Mouse (Mus musculus) forebrain, embryonic 14.5 days (tissue): ENCODE results near the gene Dbp. TPM values are rescaled to one million over a fixed set of nuclear protein-coding genes. Genes with fewer than 3 reads are reported as not detected.
A peak's percentile ranks its signal among the peaks of the same experiment; 100 is the strongest.

Source experiments
- ATAC-seq: fragments of 200-750 bp; cut with Nextera tagmentation; 2 replicates; pipeline ENCODE4 v1.8.0; 2017; ENCODE audit warnings: mild to moderate bottlenecking, moderate library complexity
- DNase-seq: peaks from one replicate; pipeline ENCODE4 v3.0.0-alpha.2; 2015; ENCODE audit warnings: low spot score
- H3K27ac ChIP-seq: fragments of 300-500 bp; sonication (generic); 2 replicates; pipeline ENCODE4 v1.5.1; 2014; ENCODE audit warnings: low read depth, mild to moderate bottlenecking, control low read depth, low read length, moderate library complexity
- H3K27me3 ChIP-seq: fragments of 300-500 bp; sonication (generic); replicated peaks from 2 replicates; pipeline ENCODE4 v1.6.1; 2014; ENCODE audit warnings: low read length, control low read depth, mixed read lengths; ENCODE audit not compliant: control insufficient read depth, insufficient read depth
- H3K36me3 ChIP-seq: fragments of 300-500 bp; sonication (generic); 2 replicates; pipeline ENCODE4 v1.6.1; 2014; ENCODE audit warnings: low read length, control low read depth; ENCODE audit not compliant: control insufficient read depth, insufficient read depth
- H3K4me1 ChIP-seq: fragments of 300-500 bp; sonication (generic); 2 replicates; pipeline ENCODE4 v1.6.1; 2014; ENCODE audit warnings: antibody characterized with exemption, low read length, control low read depth; ENCODE audit not compliant: control insufficient read depth, insufficient read depth
- H3K4me2 ChIP-seq: fragments of 300-500 bp; sonication (generic); 2 replicates; pipeline ENCODE4 v1.6.1; 2014; ENCODE audit warnings: mild to moderate bottlenecking, control low read depth, low read length
- H3K4me3 ChIP-seq: fragments of 300-500 bp; sonication (generic); 2 replicates; pipeline ENCODE4 v1.5.1; 2014; ENCODE audit warnings: low read depth, low read length, control low read depth
- H3K9ac ChIP-seq: fragments of 300-500 bp; sonication (generic); 2 replicates; pipeline ENCODE4 v1.6.1; 2014; ENCODE audit warnings: mild to moderate bottlenecking, low read length, control low read depth, moderate library complexity
- H3K9me3 ChIP-seq: fragments of 300-500 bp; sonication (generic); replicated peaks from 2 replicates; pipeline ENCODE4 v1.6.1; 2016; ENCODE audit warnings: low read length, control low read depth, mixed read lengths; ENCODE audit not compliant: control insufficient read depth
- WGBS: fragments of 180-500 bp; shearing (Covaris S2); extraction: QIAGEN DNeasy Blood & Tissue Kit; methylation state at CpG from one replicate; pipeline ENCODE4 v1.1.7; 2014; 5-methylcytosine and 5-hydroxymethylcytosine counted together
- polyA plus RNA-seq: library from polyadenylated mRNA; unstranded; fragments of >200 nt; fragmentation: Nextera tagmentation; extraction: Ambion mirVana; gene quantifications from 2 replicates; pipeline ENCODE4 v1.2.1, GENCODE M21; 2014

The Dbp gene
- polyA plus RNA-seq, 1 experiment from 2014 or later: 3.6 TPM

DNA sequence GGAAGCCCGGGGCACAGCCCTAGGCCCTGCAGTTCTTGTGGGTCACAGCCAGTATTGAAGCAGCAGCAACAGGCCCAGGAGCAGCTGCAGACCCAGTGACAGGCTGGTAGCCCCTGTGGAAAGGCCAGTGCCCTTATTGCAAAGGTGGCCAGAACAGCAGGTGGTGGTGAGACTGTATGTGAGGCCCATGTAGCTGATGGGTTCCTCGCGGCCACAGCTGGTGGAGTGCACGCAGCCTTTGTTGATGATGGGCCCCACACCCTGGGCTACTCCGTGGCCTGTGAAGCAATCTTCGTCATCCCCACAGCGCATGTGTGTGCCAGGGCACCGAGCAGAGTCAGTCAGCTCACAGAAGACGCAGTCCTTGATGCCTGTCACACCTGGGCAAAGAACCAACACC is 20.3 kb downstream of the Dbp start:
- H3K36me3 ChIP-seq: peaks cover 86% of the 10 kb centered on the region
- DNase-seq: no peak
- 84% methylated on average over 9 of the region's 9 CpGs for WGBS
- H3K27me3 ChIP-seq: no peaks in the 10 kb centered on the region
- no peak for ATAC-seq
- H3K27ac ChIP-seq: no peak overlapping the region
- H3K9ac ChIP-seq: no peak overlapping the region
- no peak overlapping the region for H3K4me3 ChIP-seq
- H3K4me1 ChIP-seq: no peaks in the 10 kb centered on the region
- H3K9me3 ChIP-seq: no peaks in the 10 kb centered on the region
- no peak overlapping the region for H3K4me2 ChIP-seq

DNA sequence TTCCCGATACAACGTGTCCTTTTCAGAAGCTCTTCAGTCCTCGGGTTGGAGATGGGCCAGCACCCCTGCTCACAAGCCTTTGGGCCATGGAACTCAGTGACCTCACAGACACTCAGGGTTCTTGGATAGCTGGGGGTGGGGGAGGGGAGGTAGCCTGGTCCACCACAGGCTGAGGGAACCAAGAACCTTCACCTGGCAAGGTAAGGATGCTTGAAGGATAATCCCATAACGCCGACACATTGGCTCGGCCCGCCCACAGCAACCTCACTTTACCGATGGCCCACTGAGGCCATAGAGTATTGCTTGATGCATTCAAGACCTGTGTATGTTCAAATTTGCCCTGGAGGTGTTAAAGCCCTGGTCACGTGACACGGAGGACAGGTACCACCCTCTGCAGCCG is 20.8 kb downstream of the Dbp start, which contains the start of gene Spaca4:
TSS of gene Spaca4 (minus strand) at position 101 of the 400 bp plus-strand sequence.
- Histone ChIP-seq H3K4me1 (no peaks in the 10 kb centered on the region), H3K27me3 (no peaks in the 10 kb centered on the region), H3K4me3 (no peak within 1 kb of the TSS), H3K9ac (no peak within 1 kb of the TSS), H3K36me3 (peaks cover 80% of the 10 kb centered on the region), H3K4me2 (no peak within 1 kb of the TSS), H3K27ac (no peak within 1 kb of the TSS), H3K9me3 (no peaks in the 10 kb centered on the region)
- ATAC-seq (no peak), DNase-seq (no peak)
- WGBS: 92% methylated on average over 11 of the region's 11 CpGs

GRCm38 (mm10) chr7:45726419-45726818 is 21.5 kb downstream of the Dbp start:
- Histone ChIP-seq H3K27ac (no peak overlapping the region), H3K9me3 (no peaks in the 10 kb centered on the region), H3K27me3 (no peaks in the 10 kb centered on the region), H3K9ac (no peak overlapping the region), H3K4me3 (no peak overlapping the region), H3K36me3 (peaks cover 73% of the 10 kb centered on the region), H3K4me1 (no peaks in the 10 kb centered on the region), H3K4me2 (no peak overlapping the region)
- WGBS: 93% methylated on average over 10 of the region's 10 CpGs
- DNase-seq (no peak), ATAC-seq (no peak)

GRCm38 (mm10) chr7:45727625-45728024 is 22.7 kb downstream of the Dbp start:
- no peak overlapping the region for H3K9ac ChIP-seq
- H3K9me3 ChIP-seq: no peaks in the 10 kb centered on the region
- no peaks in the 10 kb centered on the region for H3K4me1 ChIP-seq
- H3K4me2 ChIP-seq: no peak overlapping the region
- WGBS: 85% methylated on average over 3 of the region's 3 CpGs
- H3K27ac ChIP-seq: no peak overlapping the region
- no peak for ATAC-seq
- H3K27me3 ChIP-seq: no peaks in the 10 kb centered on the region
- DNase-seq: no peak
- H3K4me3 ChIP-seq: no peak overlapping the region
- peaks cover 61% of the 10 kb centered on the region for H3K36me3 ChIP-seq

DNA sequence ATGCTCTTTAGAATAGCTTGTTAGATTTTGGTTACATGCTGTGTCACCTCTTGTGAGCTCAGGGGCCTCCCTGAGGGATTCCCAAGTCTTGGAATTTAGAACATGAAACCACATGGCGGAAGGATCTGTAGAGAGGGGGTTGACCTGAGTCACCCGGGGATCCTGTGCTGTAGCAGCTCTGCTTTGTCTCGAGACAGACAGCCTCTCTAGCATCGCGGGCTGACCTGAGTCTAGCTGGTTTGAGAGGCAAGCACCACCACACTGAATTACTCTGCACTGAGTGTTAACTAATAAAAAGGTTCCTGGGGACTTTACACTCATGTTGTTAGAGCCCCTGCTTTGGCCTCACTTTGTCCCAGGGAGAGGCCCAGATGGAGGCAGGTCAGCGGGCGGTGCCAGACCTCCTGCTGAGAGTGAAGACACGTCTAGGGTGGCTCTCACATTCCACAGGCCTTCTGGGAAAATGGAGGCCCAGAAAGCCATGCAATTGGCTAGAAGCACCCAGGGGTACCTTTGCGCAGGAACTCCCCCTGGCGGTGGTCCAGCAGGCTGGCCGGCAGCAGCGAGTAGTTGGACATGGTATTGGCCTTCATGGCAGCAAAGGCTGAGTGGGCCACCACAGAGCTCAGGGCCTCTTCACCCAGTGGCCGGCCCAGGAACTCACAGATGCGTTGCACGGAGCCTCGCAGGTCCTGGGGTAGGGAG is 26.0 kb downstream of the Dbp start:
- peaks cover 29% of the 10 kb centered on the region for H3K36me3 ChIP-seq
- WGBS: 13% methylated on average over 16 of the region's 16 CpGs
- H3K4me1 ChIP-seq: no peaks in the 10 kb centered on the region
- no peak overlapping the region for H3K9ac ChIP-seq
- ATAC-seq: 0 out of 2 replicates have a peak, but pooled peaks have one; percentile 37
- no peak overlapping the region for H3K4me2 ChIP-seq
- H3K27me3 ChIP-seq: no peaks in the 10 kb centered on the region
- DNase-seq: peak; percentile 39
- H3K27ac ChIP-seq: no peak overlapping the region
- H3K9me3 ChIP-seq: no peaks in the 10 kb centered on the region
- H3K4me3 ChIP-seq: no peak overlapping the region

DNA sequence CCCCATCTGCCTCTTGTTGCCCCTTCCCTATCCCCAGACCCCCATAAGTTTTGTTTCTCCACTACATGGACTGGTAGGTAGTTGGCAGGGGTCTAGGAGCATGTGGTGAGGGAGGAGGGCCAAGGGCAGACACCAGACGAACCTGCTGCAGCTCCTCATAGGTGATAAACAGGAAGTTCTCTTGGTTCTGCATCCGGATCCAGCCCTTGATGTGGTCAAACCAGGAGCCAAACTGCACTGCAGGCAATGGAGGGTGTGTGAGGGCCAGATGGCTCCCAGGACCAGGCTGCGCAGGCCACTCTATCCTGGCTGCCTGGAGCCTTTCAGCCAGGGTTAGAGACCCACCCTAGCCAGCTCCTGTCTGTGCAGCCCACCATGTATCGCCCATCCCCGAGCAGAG is 28.6 kb downstream of the Dbp start:
- H3K4me2 ChIP-seq: no peak overlapping the region
- DNase-seq (no peak), ATAC-seq (no peak)
- WGBS: 81% methylated on average over 5 of the region's 5 CpGs
- H3K27ac ChIP-seq: no peak overlapping the region
- no peaks in the 10 kb centered on the region for H3K27me3 ChIP-seq
- peaks cover 11% of the 10 kb centered on the region; the same call in 1 of the 2 replicates for H3K36me3 ChIP-seq
- no peaks in the 10 kb centered on the region for H3K4me1 ChIP-seq
- H3K9me3 ChIP-seq: no peaks in the 10 kb centered on the region
- no peak overlapping the region for H3K9ac ChIP-seq
- no peak overlapping the region for H3K4me3 ChIP-seq

- Histone ChIP-seq H3K27me3 (no peaks in the 10 kb centered on the region), H3K4me2 (no peak overlapping the region), H3K4me3 (no peak overlapping the region), H3K36me3 (no peaks in the 10 kb centered on the region), H3K9me3 (no peaks in the 10 kb centered on the region), H3K9ac (no peak overlapping the region), H3K27ac (no peak overlapping the region), H3K4me1 (no peaks in the 10 kb centered on the region)
- ATAC-seq (peak; percentile 92), DNase-seq (peak; percentile 94)
- WGBS: 7% methylated on average over 9 of the region's 9 CpGs
Measured at GRCm38 (mm10) chr7:45739162-45739763, 34.4 kb downstream of the Dbp start.

- H3K4me2 ChIP-seq: no peak overlapping the region
- DNase-seq (no peak), ATAC-seq (no peak)
- no peaks in the 10 kb centered on the region for H3K27me3 ChIP-seq
- H3K9me3 ChIP-seq: no peaks in the 10 kb centered on the region
- H3K27ac ChIP-seq: no peak overlapping the region
- no peaks in the 10 kb centered on the region for H3K36me3 ChIP-seq
- 69% methylated on average over 10 of the region's 10 CpGs for WGBS
- H3K4me1 ChIP-seq: no peaks in the 10 kb centered on the region
- H3K4me3 ChIP-seq: no peak overlapping the region
- no peak overlapping the region for H3K9ac ChIP-seq
Measured at GRCm38 (mm10) chr7:45739820-45740219, 34.9 kb downstream of the Dbp start.

DNA sequence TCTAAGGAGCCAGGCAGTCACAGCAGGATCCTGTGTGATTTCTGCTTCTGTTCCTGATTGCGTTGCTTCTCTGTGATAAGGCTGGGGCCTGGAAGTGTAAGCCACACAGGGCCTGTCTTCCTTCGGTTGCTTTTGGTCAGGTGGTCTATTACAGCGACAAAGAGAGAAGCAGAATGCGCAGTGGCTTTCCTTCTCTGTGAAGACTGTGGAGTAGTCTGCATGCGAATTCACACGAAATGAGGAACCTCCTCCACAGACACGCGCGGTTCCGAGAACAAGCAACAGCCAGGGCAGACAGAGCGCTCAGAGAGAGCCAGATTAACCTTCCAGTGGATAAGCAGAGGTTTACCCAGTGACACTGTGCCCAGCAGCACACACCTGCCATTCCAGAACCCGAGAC is 36.4 kb downstream of the Dbp start:
- H3K4me3 ChIP-seq: no peak overlapping the region
- no peaks in the 10 kb centered on the region for H3K36me3 ChIP-seq
- no peak overlapping the region for H3K27ac ChIP-seq
- no peaks in the 10 kb centered on the region for H3K4me1 ChIP-seq
- no peaks in the 10 kb centered on the region for H3K9me3 ChIP-seq
- H3K27me3 ChIP-seq: no peaks in the 10 kb centered on the region
- WGBS: 85% methylated on average over 12 of the region's 12 CpGs
- no peak overlapping the region for H3K9ac ChIP-seq
- H3K4me2 ChIP-seq: no peak overlapping the region
- no peak for DNase-seq
- ATAC-seq: no peak
